Mouse (Mus musculus) ES-Bruce4 (cell line): ENCODE measurements around the gene Myom1. TPM values are rescaled to one million over a fixed set of nuclear protein-coding genes. Genes with fewer than 3 reads are reported as not detected.

Source experiments
- H3K27ac ChIP-seq: 2 replicates; pipeline ENCODE4 v1.5.1; 2012; ENCODE audit warnings: low read length, inconsistent platforms; ENCODE audit not compliant: insufficient read depth
- H3K27me3 ChIP-seq: 2 replicates; pipeline ENCODE4 v1.6.1; 2012; ENCODE audit warnings: mild to moderate bottlenecking, low read length, inconsistent platforms; ENCODE audit not compliant: control insufficient read depth, poor library complexity, insufficient read depth, severe bottlenecking
- H3K36me3 ChIP-seq: 2 replicates; pipeline ENCODE4 v1.6.1; 2012; ENCODE audit warnings: inconsistent platforms, mild to moderate bottlenecking, low read length, moderate library complexity; ENCODE audit not compliant: control insufficient read depth, poor library complexity, insufficient read depth, severe bottlenecking
- H3K4me1 ChIP-seq: one replicate; pipeline ENCODE4 v1.8.1; 2011; ENCODE audit warnings: low read length; ENCODE audit not compliant: control insufficient read depth, insufficient read depth
- H3K4me3 ChIP-seq: 2 replicates; pipeline ENCODE4 v1.5.1; 2011; ENCODE audit warnings: low read depth, mild to moderate bottlenecking, low read length
- H3K9ac ChIP-seq: 2 replicates; pipeline ENCODE4 v1.6.1; 2012; ENCODE audit warnings: low read depth, mild to moderate bottlenecking, inconsistent platforms; ENCODE audit not compliant: poor library complexity, severe bottlenecking
- H3K9me3 ChIP-seq: replicated peaks from 2 replicates; pipeline ENCODE4 v1.6.1; 2012; ENCODE audit warnings: mild to moderate bottlenecking, low read length, inconsistent platforms; ENCODE audit not compliant: control insufficient read depth, poor library complexity, insufficient read depth, severe bottlenecking
- CTCF ChIP-seq: IDR thresholded peaks from one replicate; pipeline ENCODE4 v1.8.1; 2011; ENCODE audit warnings: low read depth, low read length
- EP300 ChIP-seq: IDR thresholded peaks from 2 replicates; pipeline ENCODE4 v1.6.1; 2011; ENCODE audit warnings: low read depth, low read length; ENCODE audit not compliant: insufficient read depth
- POLR2A ChIP-seq: IDR thresholded peaks from one replicate; pipeline ENCODE4 v1.8.1; 2011; ENCODE audit warnings: low read length; ENCODE audit not compliant: insufficient read depth
- polyA plus RNA-seq: library from polyadenylated mRNA; stranded (reverse); fragments of >200 nt; gene quantifications from 2 replicates; pipeline ENCODE4 v1.2.4, GENCODE M21; 2011; ENCODE audit warnings: low read depth; ENCODE audit not compliant: missing spikeins, insufficient read depth, insufficient read length

Myom1 gene
- polyA plus RNA-seq, 1 experiment = 2.3 TPM

- peaks cover 4% of the 10 kb centered on the region for H3K4me1 ChIP-seq
- peaks cover 36% of the 10 kb centered on the region for H3K36me3 ChIP-seq
- H3K9ac ChIP-seq = no peak overlapping the region
Measured at GRCm38 (mm10) chr17:70985501-70986354, 16.7 kb upstream of the Myom1 start.

GRCm38 (mm10) chr17:70986355-70986740 is 16.1 kb upstream of the Myom1 start:
- peaks cover 33% of the 10 kb centered on the region for H3K36me3 ChIP-seq
- no peak overlapping the region for H3K4me3 ChIP-seq
- H3K9me3 ChIP-seq = no peaks in the 10 kb centered on the region
- H3K27me3 ChIP-seq = no peaks in the 10 kb centered on the region
- 0 out of 2 replicates have a peak overlapping the region, but pooled peaks have one; percentile 11 for H3K9ac ChIP-seq
- TF ChIP-seq CTCF (no peak), POLR2A (no peak), EP300 (no peak)
- peaks cover 4% of the 10 kb centered on the region for H3K4me1 ChIP-seq
- no peak overlapping the region for H3K27ac ChIP-seq

More at GRCm38 (mm10) chr17:70985501-70986354, 16.7 kb upstream of the Myom1 start:
- H3K9me3 ChIP-seq = no peaks in the 10 kb centered on the region
- H3K27me3 ChIP-seq = no peaks in the 10 kb centered on the region
- H3K4me3 ChIP-seq = no peak overlapping the region
- H3K27ac ChIP-seq = peak overlapping the region; percentile 20; the same call in 1 of the 2 replicates
- TF ChIP-seq CTCF (no peak), POLR2A (no peak)

- no peak overlapping the region for H3K4me3 ChIP-seq
- no peaks in the 10 kb centered on the region for H3K9me3 ChIP-seq
- no peak for TF ChIP-seq CTCF
- TF ChIP-seq POLR2A = no peak
- TF ChIP-seq EP300 = no peak
- peaks cover 4% of the 10 kb centered on the region for H3K4me1 ChIP-seq
- H3K27me3 ChIP-seq = no peaks in the 10 kb centered on the region
- peaks cover 26% of the 10 kb centered on the region for H3K36me3 ChIP-seq
- H3K9ac ChIP-seq = no peak overlapping the region
- H3K27ac ChIP-seq = no peak overlapping the region
Measured at GRCm38 (mm10) chr17:70986831-70987660, 15.4 kb upstream of the Myom1 start.

- no peaks in the 10 kb centered on the region for H3K27me3 ChIP-seq
- H3K27ac ChIP-seq = no peak overlapping the region
- H3K9me3 ChIP-seq = no peaks in the 10 kb centered on the region
- peak overlapping the region; percentile 67; the same call in 1 of the 2 replicates for H3K9ac ChIP-seq
- H3K36me3 ChIP-seq = peaks cover 19% of the 10 kb centered on the region
- TF ChIP-seq CTCF (no peak), EP300 (no peak), POLR2A (no peak)
- no peak overlapping the region for H3K4me3 ChIP-seq
- peaks cover 4% of the 10 kb centered on the region for H3K4me1 ChIP-seq
Measured at GRCm38 (mm10) chr17:70988337-70988767, 14.1 kb upstream of the Myom1 start.

GRCm38 (mm10) chr17:70989430-70989829 is 13.0 kb upstream of the Myom1 start:
- peak overlapping the region; percentile 67 for H3K9ac ChIP-seq
- no peaks in the 10 kb centered on the region for H3K9me3 ChIP-seq
- H3K4me3 ChIP-seq = peak overlapping the region; percentile 98
- H3K36me3 ChIP-seq = peaks cover 30% of the 10 kb centered on the region
- TF ChIP-seq POLR2A (no peak), EP300 (no peak), CTCF (no peak)
- peaks cover 4% of the 10 kb centered on the region for H3K4me1 ChIP-seq
- H3K27ac ChIP-seq = peak overlapping the region; percentile 59
- H3K27me3 ChIP-seq = no peaks in the 10 kb centered on the region
